Mouse (Mus musculus) cerebellum, adult 2 months (tissue): ENCODE results near the gene Ypel5. TPM values are rescaled to one million over a fixed set of nuclear protein-coding genes. Genes with fewer than 3 reads are reported as not detected.

Experiments used
- DNase-seq, 2 experiments: peaks; one replicate each; pipeline ENCODE4 v3.0.0; 2021
- H3K27ac ChIP-seq: fragments of 200-500 bp; 2 replicates; pipeline ENCODE4 v1.5.1; 2012; ENCODE audit warnings: low read length, control low read depth, inconsistent platforms; ENCODE audit not compliant: insufficient read depth
- H3K27me3 ChIP-seq: fragments of 200-500 bp; 2 replicates; pipeline ENCODE4 v1.6.1; 2012; ENCODE audit warnings: inconsistent platforms, mild to moderate bottlenecking, low read length, moderate library complexity; ENCODE audit not compliant: control insufficient read depth, insufficient read depth
- H3K4me1 ChIP-seq: fragments of 200-500 bp; 2 replicates; pipeline ENCODE4 v1.6.1; 2011; ENCODE audit warnings: low read length; ENCODE audit not compliant: control insufficient read depth, insufficient read depth
- H3K4me3 ChIP-seq: fragments of 200-500 bp; replicated peaks from 2 replicates; pipeline ENCODE3; 2011; ENCODE audit warnings: mild to moderate bottlenecking, low read depth, low read length, control low read depth; ENCODE audit not compliant: insufficient read depth
- CTCF ChIP-seq: fragments of 200-500 bp; IDR thresholded peaks from 2 replicates; pipeline ENCODE4 v1.5.1; 2011; ENCODE audit warnings: low read depth, mild to moderate bottlenecking, control low read depth, low read length, moderate library complexity, borderline replicate concordance; ENCODE audit not compliant: insufficient read depth
- POLR2A ChIP-seq: fragments of 200-500 bp; IDR thresholded peaks from 2 replicates; pipeline ENCODE4 v1.6.1; 2011; ENCODE audit warnings: low read length, control low read depth, borderline replicate concordance; ENCODE audit not compliant: insufficient read depth
- WGBS: fragments of 180-500 bp; shearing (Covaris S2); methylation state at CpG from one replicate; pipeline ENCODE4 v1.1.7; 2018; 5-methylcytosine and 5-hydroxymethylcytosine counted together
- polyA plus RNA-seq: library from polyadenylated mRNA; depleted of rRNA; stranded (reverse); fragments of >200 nt; gene quantifications from 2 replicates; pipeline ENCODE4 v1.2.3, GENCODE M21; 2012

The Ypel5 gene
- polyA plus RNA-seq, 1 experiment = 105 TPM

GRCm38 (mm10) chr17:72809942-72810654, 26.2 kb upstream of the Ypel5 start:
- Histone ChIP-seq H3K4me1 (no peaks in the 10 kb centered on the region; the same call in 1 of the 2 replicates), H3K27me3 (no peaks in the 10 kb centered on the region), H3K4me3 (no peak overlapping the region), H3K27ac (no peak overlapping the region)
- 59% methylated on average over 7 of the region's 7 CpGs for WGBS
- TF ChIP-seq CTCF = no peak
- no peak for TF ChIP-seq POLR2A
- DNase-seq = no peak

GRCm38 (mm10) chr17:72813419-72814315, 22.6 kb upstream of the Ypel5 start:
- DNase-seq = peak; percentile 34 to 54
- 13% methylated on average over 12 of the region's 12 CpGs for WGBS
- TF ChIP-seq POLR2A = no peak
- peak; percentile 87 for TF ChIP-seq CTCF
- no peak overlapping the region for H3K4me3 ChIP-seq
- H3K27ac ChIP-seq = no peak overlapping the region
- no peaks in the 10 kb centered on the region; the same call in 1 of the 2 replicates for H3K4me1 ChIP-seq
- no peaks in the 10 kb centered on the region; the same call in 1 of the 2 replicates for H3K27me3 ChIP-seq

- Histone ChIP-seq H3K27me3 (no peaks in the 10 kb centered on the region; the same call in 1 of the 2 replicates), H3K27ac (no peak overlapping the region), H3K4me3 (no peak overlapping the region), H3K4me1 (no peaks in the 10 kb centered on the region; the same call in 1 of the 2 replicates)
- no peak for TF ChIP-seq POLR2A
- no peak for TF ChIP-seq CTCF
- DNase-seq = no peak
- 82% methylated on average over 5 of the region's 5 CpGs for WGBS
Observed at GRCm38 (mm10) chr17:72817574-72817973, 18.7 kb upstream of the Ypel5 start.

- WGBS = 83% methylated on average over 2 of the region's 2 CpGs
- DNase-seq = no peak
- H3K27me3 ChIP-seq = no peaks in the 10 kb centered on the region; the same call in 1 of the 2 replicates
- no peak for TF ChIP-seq CTCF
- TF ChIP-seq POLR2A = no peak
- H3K4me3 ChIP-seq = no peak overlapping the region
- H3K27ac ChIP-seq = no peak overlapping the region
- H3K4me1 ChIP-seq = no peaks in the 10 kb centered on the region
Observed at GRCm38 (mm10) chr17:72819714-72820113, 16.5 kb upstream of the Ypel5 start.

- Histone ChIP-seq H3K27me3 (no peaks in the 10 kb centered on the region; the same call in 1 of the 2 replicates), H3K4me1 (no peaks in the 10 kb centered on the region), H3K27ac (no peak overlapping the region), H3K4me3 (no peak overlapping the region)
- WGBS = 43% methylated on average over 4 of the region's 4 CpGs
- TF ChIP-seq POLR2A = no peak
- no peak for TF ChIP-seq CTCF
- no peak for DNase-seq
Observed at GRCm38 (mm10) chr17:72820425-72820824, 15.8 kb upstream of the Ypel5 start.

GRCm38 (mm10) chr17:72821923-72822322, 14.3 kb upstream of the Ypel5 start:
- H3K4me3 ChIP-seq = no peak overlapping the region
- 68% methylated on average over 1 of the region's 1 CpGs for WGBS
- H3K4me1 ChIP-seq = no peaks in the 10 kb centered on the region
- no peak for DNase-seq
- no peak overlapping the region for H3K27ac ChIP-seq
- no peaks in the 10 kb centered on the region; the same call in 1 of the 2 replicates for H3K27me3 ChIP-seq
- TF ChIP-seq POLR2A (no peak), CTCF (no peak)

GRCm38 (mm10) chr17:72826916-72827534, 9.2 kb upstream of the Ypel5 start:
- Histone ChIP-seq H3K27ac (no peak overlapping the region), H3K4me3 (no peak overlapping the region), H3K4me1 (no peaks in the 10 kb centered on the region), H3K27me3 (no peaks in the 10 kb centered on the region)
- TF ChIP-seq POLR2A (no peak), CTCF (no peak)
- DNase-seq = no peak
- WGBS = 62% methylated on average over 3 of the region's 3 CpGs
